Mouse (Mus musculus): ENCODE measurements around the gene Clic3.

- TF ChIP-seq CTCF (IDR thresholded peaks at IDR 0.05; ENCODE audit: borderline replicate concordance, control insufficient read depth, extremely low read depth, insufficient read depth, low read length, poor library complexity) (no peak), POLR2A (IDR thresholded peaks at IDR 0.05; ENCODE audit: control insufficient read depth, extremely low read depth, insufficient read depth, low read length, poor library complexity) (no peak)
Measured at GRCm38 (mm10) chr2:25472550-25472949, 15.9 kb downstream of the Clic3 start.

Measured in thymus, adult 2 months (tissue).